In genomic region chr4:147406735-147407462, GRCm38 (mm10) we compare ENCODE assay signal across 8 mouse cellular contexts. TPM values are rescaled to one million over a fixed set of nuclear protein-coding genes. Genes with fewer than 3 reads are reported as not detected.
A peak's percentile ranks its signal among the peaks of the same experiment; 100 is the strongest.
DNase-seq lines count a peak whose midpoint lies in the region; ATAC-seq lines count a peak whose summit lies in the region.

No protein-coding gene starts in this region.

- ATAC-seq in hindbrain, embryonic 14.5 days (ENCODE audit: low FRiP score) = peak; percentile 90
- peak; percentile 71 for ATAC-seq in megakaryocyte-erythroid progenitor cell, adult 5-6 weeks (replicated peaks; ENCODE audit: low FRiP score, low TSS enrichment, poor library complexity, severe bottlenecking)

- peak; percentile 38 to 58 for DNase-seq in cerebellum, postnatal 25 days
- no peak for DNase-seq in cerebellum, postnatal 4 days (ENCODE audit: low spot score in 2 of 2)
- peak; percentile 43 for DNase-seq in thymus, postnatal 4 days
- no peak for DNase-seq in thymus, adult 18-20 months
- no peak for DNase-seq in hindbrain, embryonic 14.5 days (ENCODE audit: low spot score)
- no peak for DNase-seq in urinary bladder, postnatal 10 days (ENCODE audit: low spot score)
- DNase-seq in thymus, postnatal 14 days = no peak

- WGBS in hindbrain, embryonic 14.5 days = 1% methylated on average over 36 of the region's 75 CpGs

- peak overlapping the region; percentile 44; the same call in 1 of the 2 replicates for H3K27ac ChIP-seq in hindbrain, embryonic 14.5 days

- peak overlapping the region; percentile 47 for H3K4me3 ChIP-seq in hindbrain, embryonic 14.5 days (replicated peaks; ENCODE audit: low read length)

- H3K4me2 ChIP-seq in hindbrain, embryonic 14.5 days (replicated peaks) = peak overlapping the region; percentile 68

- H3K27me3 ChIP-seq in hindbrain, embryonic 14.5 days (ENCODE audit: control insufficient read depth, insufficient read depth, low read length) = no peaks in the 10 kb centered on the region

- peaks cover 60% of the 10 kb centered on the region for H3K9me3 ChIP-seq in hindbrain, embryonic 14.5 days (ENCODE audit: control insufficient read depth, low read length)

- no peaks in the 10 kb centered on the region for H3K36me3 ChIP-seq in hindbrain, embryonic 14.5 days (replicated peaks; ENCODE audit: control insufficient read depth, insufficient read depth)

- no peaks in the 10 kb centered on the region for H3K4me1 ChIP-seq in hindbrain, embryonic 14.5 days (replicated peaks; ENCODE audit: control insufficient read depth, insufficient read depth, low read length)

- peak overlapping the region; percentile 72 for H3K9ac ChIP-seq in hindbrain, embryonic 14.5 days

RNA-seq across cellular contexts. Expression of gene Zfp978, which starts 45.8 kb away (rescaled TPM):
- polyA plus RNA-seq in hindbrain, embryonic 14.5 days (2014; fragmentation: Nextera tagmentation; extraction: Ambion mirVana) = not detected in 2 replicates
- not detected in 2 replicates for total RNA-seq in megakaryocyte-erythroid progenitor cell, adult 5-6 weeks (2014; fragmentation: Nextera tagmentation)
- total RNA-seq in megakaryocyte-erythroid progenitor cell, adult 5-6 weeks (2017) = not detected in 2 replicates

Comparison
In these comparisons a context has a peak if more than half of its experiments do, and no peak if none do; other contexts are left out.
1. DNase-seq: peak in cerebellum, postnatal 25 days (2 of 2) and thymus, postnatal 4 days (single experiment); none in cerebellum, postnatal 4 days (0 of 2), thymus, adult 18-20 months (0 of 2), hindbrain, embryonic 14.5 days (single experiment), urinary bladder, postnatal 10 days (single experiment) and thymus, postnatal 14 days (single experiment).